Mouse (Mus musculus) C2C12 (cell line): ENCODE measurements around the gene Myg1. TPM values are rescaled to one million over a fixed set of nuclear protein-coding genes. Genes with fewer than 3 reads are reported as not detected.
A peak's percentile ranks its signal among the peaks of the same experiment; 100 is the strongest.

ENCODE experiments used
- H3K27me3 ChIP-seq: one replicate; pipeline ENCODE4 v1.6.1; 2011; ENCODE audit not compliant: control insufficient read depth, insufficient read depth, insufficient read length
- H3K36me3 ChIP-seq: one replicate; pipeline ENCODE4 v1.6.1; 2011; ENCODE audit not compliant: control insufficient read depth, insufficient read depth
- H3K4me3 ChIP-seq: one replicate; pipeline ENCODE4 v1.5.1; 2011; ENCODE audit warnings: mild to moderate bottlenecking, control low read depth; ENCODE audit not compliant: poor library complexity, insufficient read depth, severe bottlenecking
- H3K79me2 ChIP-seq: one replicate; pipeline ENCODE4 v1.6.1; 2011; ENCODE audit not compliant: control insufficient read depth, insufficient read depth
- H3K79me3 ChIP-seq: one replicate; pipeline ENCODE4 v1.6.1; 2011; ENCODE audit warnings: low read depth, control low read depth
- H3ac ChIP-seq: one replicate; pipeline ENCODE3; 2011; ENCODE audit warnings: low read depth; ENCODE audit not compliant: control insufficient read depth, insufficient read length
- CEBPB ChIP-seq: IDR thresholded peaks from one replicate; pipeline ENCODE4 v1.6.1; 2011; ENCODE audit warnings: low read depth, mild to moderate bottlenecking, control low read depth, moderate library complexity
- CTCF ChIP-seq: IDR thresholded peaks from one replicate; pipeline ENCODE4 v1.5.1; 2011; ENCODE audit not compliant: control insufficient read depth, insufficient read depth, insufficient read length
- FOSL1 ChIP-seq: IDR thresholded peaks from one replicate; pipeline ENCODE4 v1.8.0; 2011; ENCODE audit warnings: mild to moderate bottlenecking, low read length; ENCODE audit not compliant: poor library complexity, insufficient read depth, severe bottlenecking
- MAX ChIP-seq: IDR thresholded peaks from one replicate; pipeline ENCODE4 v1.6.1; 2011; ENCODE audit warnings: mild to moderate bottlenecking, control low read depth
- MYOD1 ChIP-seq: IDR thresholded peaks from one replicate; pipeline ENCODE4 v1.6.1; 2011; ENCODE audit warnings: low read depth; ENCODE audit not compliant: control insufficient read depth, insufficient read length
- MYOG ChIP-seq: IDR thresholded peaks from one replicate; pipeline ENCODE4 v1.6.1; 2011; ENCODE audit not compliant: control insufficient read depth, insufficient read length; ENCODE audit errors: extremely low read depth
- USF1 ChIP-seq: IDR thresholded peaks from one replicate; pipeline ENCODE4 v1.6.1; 2011; ENCODE audit warnings: low read depth, mild to moderate bottlenecking, control low read depth, moderate library complexity
- polyA plus RNA-seq: library from polyadenylated mRNA; unstranded; fragments of >200 nt; fragmentation: generic; extraction: Trizol; gene quantifications from one replicate; pipeline ENCODE4 v1.2.1, GENCODE M21; 2012; ENCODE audit warnings: missing spikeins

The Myg1 gene
- polyA plus RNA-seq, 1 experiment: 152 TPM

- Histone ChIP-seq H3K27me3 (no peaks in the 10 kb centered on the region), H3ac (no peak overlapping the region), H3K36me3 (peaks cover 99% of the 10 kb centered on the region), H3K4me3 (no peak overlapping the region), H3K79me3 (no peaks in the 10 kb centered on the region), H3K79me2 (no peaks in the 10 kb centered on the region)
- no peak for TF ChIP-seq MYOG
- no peak for TF ChIP-seq MYOD1
- TF ChIP-seq FOSL1: no peak
- no peak for TF ChIP-seq CTCF
- no peak for TF ChIP-seq CEBPB
- TF ChIP-seq USF1: no peak
- TF ChIP-seq MAX: no peak
Measured at GRCm38 (mm10) chr15:102315292-102315691, 16.2 kb upstream of the Myg1 start.

- Histone ChIP-seq H3K27me3 (no peaks in the 10 kb centered on the region), H3K4me3 (no peak overlapping the region), H3K79me2 (no peaks in the 10 kb centered on the region), H3K79me3 (no peaks in the 10 kb centered on the region), H3ac (no peak overlapping the region), H3K36me3 (peaks cover 99% of the 10 kb centered on the region)
- no peak for TF ChIP-seq USF1
- TF ChIP-seq CEBPB: no peak
- peak; percentile 52 for TF ChIP-seq CTCF
- peak; percentile 34 for TF ChIP-seq MAX
- no peak for TF ChIP-seq MYOG
- no peak for TF ChIP-seq MYOD1
- no peak for TF ChIP-seq FOSL1
Measured at GRCm38 (mm10) chr15:102316263-102316662, 15.2 kb upstream of the Myg1 start.

- H3K4me3 ChIP-seq: peak overlapping the region; percentile 7
- peaks cover 66% of the 10 kb centered on the region for H3K36me3 ChIP-seq
- no peaks in the 10 kb centered on the region for H3K27me3 ChIP-seq
- H3ac ChIP-seq: no peak overlapping the region
- TF ChIP-seq MAX: no peak
- peaks cover 11% of the 10 kb centered on the region for H3K79me3 ChIP-seq
- H3K79me2 ChIP-seq: peaks cover 26% of the 10 kb centered on the region
Measured at GRCm38 (mm10) chr15:102324654-102325473, 6.6 kb upstream of the Myg1 start.

- Histone ChIP-seq H3K36me3 (peaks cover 62% of the 10 kb centered on the region), H3K79me3 (peaks cover 11% of the 10 kb centered on the region)
Measured at GRCm38 (mm10) chr15:102326022-102326576, 5.4 kb upstream of the Myg1 start, which contains the start of gene Pfdn5. TSS of gene Pfdn5 (plus strand) at chr15:102326116.

GRCm38 (mm10) chr15:102326892-102327291 is 4.6 kb upstream of the Myg1 start:
- H3K79me2 ChIP-seq: peaks cover 29% of the 10 kb centered on the region
- peak overlapping the region; percentile 79 for H3ac ChIP-seq
- peaks cover 54% of the 10 kb centered on the region for H3K36me3 ChIP-seq

More at GRCm38 (mm10) chr15:102326022-102326576, 5.4 kb upstream of the Myg1 start, which contains the start of gene Pfdn5:
- peaks cover 26% of the 10 kb centered on the region for H3K79me2 ChIP-seq
- peak within 1 kb of the TSS; percentile 79 for H3ac ChIP-seq
- no peak for TF ChIP-seq FOSL1
- TF ChIP-seq MAX: peak; percentile 55
- H3K4me3 ChIP-seq: peak within 1 kb of the TSS; percentile 90
- H3K27me3 ChIP-seq: no peaks in the 10 kb centered on the region

GRCm38 (mm10) chr15:102335254-102335653 is 3.7 kb downstream of the Myg1 start:
- Histone ChIP-seq H3K36me3 (peaks cover 79% of the 10 kb centered on the region), H3ac (no peak overlapping the region), H3K27me3 (no peaks in the 10 kb centered on the region), H3K79me2 (peaks cover 31% of the 10 kb centered on the region), H3K4me3 (no peak overlapping the region), H3K79me3 (peaks cover 25% of the 10 kb centered on the region)
- TF ChIP-seq USF1 (no peak), MYOD1 (no peak), CTCF (no peak), FOSL1 (no peak), MAX (no peak), MYOG (no peak), CEBPB (no peak)

More at GRCm38 (mm10) chr15:102326892-102327291, 4.6 kb upstream of the Myg1 start:
- no peak for TF ChIP-seq CEBPB
- TF ChIP-seq CTCF: no peak
- no peak for TF ChIP-seq MYOG
- TF ChIP-seq MYOD1: no peak
- no peak for TF ChIP-seq USF1
- TF ChIP-seq FOSL1: no peak
- no peak for TF ChIP-seq MAX
- H3K79me3 ChIP-seq: peaks cover 12% of the 10 kb centered on the region
- peak overlapping the region; percentile 90 for H3K4me3 ChIP-seq
- H3K27me3 ChIP-seq: no peaks in the 10 kb centered on the region
